Comparison of ENCODE assay signal across 8 mouse cellular contexts in the genomic region with DNA sequence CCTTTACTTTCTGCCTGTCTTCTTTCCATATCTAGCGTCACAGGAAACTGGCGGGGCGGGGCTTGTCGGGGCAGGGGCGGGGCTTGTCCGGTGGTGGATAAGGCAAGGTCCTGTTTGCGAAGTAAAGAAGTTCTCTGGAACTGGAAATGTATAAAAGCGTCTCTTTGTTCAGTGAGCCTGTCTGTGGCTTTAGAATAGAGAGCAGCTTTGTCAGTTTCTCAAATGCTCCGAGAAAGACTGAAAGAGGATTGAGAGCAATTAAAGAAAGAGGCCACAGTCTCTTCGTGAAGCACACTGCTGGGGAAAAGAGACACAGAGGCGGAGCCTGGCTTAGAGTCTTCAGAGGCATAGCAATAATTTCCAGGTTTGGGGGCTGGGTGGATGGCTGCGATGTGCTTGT. TPM values are rescaled to one million over a fixed set of nuclear protein-coding genes. Genes with fewer than 3 reads are reported as not detected.
DNase-seq lines count a peak whose midpoint lies in the region; ATAC-seq lines count a peak whose summit lies in the region.

No protein-coding gene starts in this region.

- H3K9me3 ChIP-seq in heart, embryonic 14.5 days (ENCODE audit: control insufficient read depth, low read length): no peaks in the 10 kb centered on the region
- no peaks in the 10 kb centered on the region for H3K9me3 ChIP-seq in intestine, embryonic 16.5 days (ENCODE audit: control insufficient read depth, low read length)
- no peaks in the 10 kb centered on the region for H3K9me3 ChIP-seq in midbrain, embryonic 14.5 days (ENCODE audit: control insufficient read depth, low read length)

- H3K9ac ChIP-seq in heart, embryonic 14.5 days (ENCODE audit: low read length): no peak overlapping the region
- H3K9ac ChIP-seq in intestine, embryonic 16.5 days (ENCODE audit: low read depth, low read length): no peak overlapping the region
- H3K9ac ChIP-seq in midbrain, embryonic 14.5 days (replicated peaks; ENCODE audit: low read length): no peak overlapping the region

- H3K27me3 ChIP-seq in heart, embryonic 14.5 days (ENCODE audit: control insufficient read depth, insufficient read depth, low read length): peaks cover 21% of the 10 kb centered on the region
- H3K27me3 ChIP-seq in intestine, embryonic 16.5 days (replicated peaks; ENCODE audit: control insufficient read depth, insufficient read depth, low read length): peaks cover 6% of the 10 kb centered on the region; the same call in 1 of the 2 replicates
- no peaks in the 10 kb centered on the region; the same call in 1 of the 2 replicates for H3K27me3 ChIP-seq in midbrain, embryonic 14.5 days (ENCODE audit: control insufficient read depth, insufficient read depth, low read length)

- peak overlapping the region; percentile 46 for H3K4me2 ChIP-seq in heart, embryonic 14.5 days (ENCODE audit: low read length)
- peak overlapping the region; percentile 37; the same call in 1 of the 2 replicates for H3K4me2 ChIP-seq in intestine, embryonic 16.5 days (ENCODE audit: low read depth, low read length)
- H3K4me2 ChIP-seq in midbrain, embryonic 14.5 days (ENCODE audit: low read length): 0 out of 2 replicates have a peak overlapping the region, but pooled peaks have one; percentile 13

- peaks cover 2 to 6% of the 10 kb centered on the region in 2 experiments; a peak in 3 of 4 replicates for H3K4me1 ChIP-seq in heart, embryonic 14.5 days (ENCODE audit: control insufficient read depth in 2 of 2, insufficient read depth in 2 of 2, low read length in 2 of 2)
- H3K4me1 ChIP-seq in brown adipose tissue, adult 24 weeks (ENCODE audit: control insufficient read depth, insufficient read depth, insufficient read length, low read length): no peaks in the 10 kb centered on the region
- H3K4me1 ChIP-seq in intestine, embryonic 16.5 days (ENCODE audit: control insufficient read depth, insufficient read depth, low read length): peaks cover 4% of the 10 kb centered on the region
- peaks cover 5% of the 10 kb centered on the region; the same call in 1 of the 2 replicates for H3K4me1 ChIP-seq in midbrain, embryonic 14.5 days (ENCODE audit: control insufficient read depth, insufficient read depth, low read length)

- 0 out of 4 replicates have a peak overlapping the region, but pooled peaks of 1 of the 2 experiments have one; percentile 45 for H3K27ac ChIP-seq in heart, embryonic 14.5 days (replicated peaks in 1 of 2; ENCODE audit: control insufficient read depth in 1 of 2, insufficient read depth in 1 of 2, low read depth in 2 of 2, low read length in 2 of 2)
- no peak overlapping the region for H3K27ac ChIP-seq in brown adipose tissue, adult 24 weeks (replicated peaks; ENCODE audit: low read depth, low read length)
- H3K27ac ChIP-seq in intestine, embryonic 16.5 days (ENCODE audit: low read length): no peak overlapping the region
- no peak overlapping the region for H3K27ac ChIP-seq in midbrain, embryonic 14.5 days (replicated peaks; ENCODE audit: low read depth, low read length)

- DNase-seq in heart, adult 9 months (ENCODE audit: low spot score in 2 of 2): no peak
- peak; percentile 6 to 40 for DNase-seq in CD8-positive naive resting alpha-beta T cell, adult 2 months (ENCODE audit: low read depth in 2 of 2, low spot score in 2 of 2)
- DNase-seq in midbrain, embryonic 14.5 days: no peak
- DNase-seq in cerebellum, adult 9-11 months: no peak
- DNase-seq in urinary bladder, adult 18-20 months (ENCODE audit: low spot score in 2 of 2): no peak

- WGBS in heart, embryonic 14.5 days: 22% methylated on average over 12 of the region's 12 CpGs
- whole genome bisulfite sequencing in intestine, embryonic 16.5 days: 23% methylated on average over 12 of the region's 12 CpGs
- 29% methylated on average over 12 of the region's 12 CpGs for WGBS in midbrain, embryonic 14.5 days

- ATAC-seq in heart, embryonic 14.5 days (ENCODE audit: insufficient number of reproducible peaks, insufficient read depth, low FRiP score, low read depth): no peak
- no peak for ATAC-seq in intestine, embryonic 16.5 days
- ATAC-seq in midbrain, embryonic 14.5 days (ENCODE audit: low FRiP score, low TSS enrichment): no peak

- no peak overlapping the region for H3K4me3 ChIP-seq in heart, embryonic 14.5 days (ENCODE audit: control insufficient read depth in 1 of 2, insufficient read depth in 1 of 2, low read depth in 1 of 2, low read length in 2 of 2)
- H3K4me3 ChIP-seq in brown adipose tissue, adult 24 weeks (ENCODE audit: insufficient read depth, low read depth, low read length): peak overlapping the region; percentile 35; the same call in 1 of the 2 replicates
- H3K4me3 ChIP-seq in intestine, embryonic 16.5 days (ENCODE audit: low read length): peak overlapping the region; percentile 34
- H3K4me3 ChIP-seq in midbrain, embryonic 14.5 days (replicated peaks; ENCODE audit: low read depth, low read length): no peak overlapping the region

- no peaks in the 10 kb centered on the region for H3K36me3 ChIP-seq in heart, embryonic 14.5 days (ENCODE audit: control insufficient read depth, insufficient read depth, low read length)
- H3K36me3 ChIP-seq in intestine, embryonic 16.5 days (ENCODE audit: control insufficient read depth, insufficient read depth, low read length): no peaks in the 10 kb centered on the region
- H3K36me3 ChIP-seq in midbrain, embryonic 14.5 days (ENCODE audit: control insufficient read depth, insufficient read depth, low read length): no peaks in the 10 kb centered on the region

RNA-seq across cellular contexts. Expression of a gene that starts 4.4 kb away (rescaled TPM):
- 39.0 and 41.1 TPM in 2 replicates for polyA plus RNA-seq in heart, embryonic 14.5 days (2014; fragmentation: Nextera tagmentation; extraction: Ambion mirVana)
- 14.5 and 21.2 TPM in 2 replicates for polyA plus RNA-seq in brown adipose tissue, adult 24 weeks (2012; ENCODE audit: insufficient read depth, insufficient read length, missing spikeins)
- polyA plus RNA-seq in intestine, embryonic 16.5 days (2015; fragmentation: Nextera tagmentation; extraction: Ambion mirVana): 45.1 and 49.2 TPM in 2 replicates
- polyA plus RNA-seq in midbrain, embryonic 14.5 days (2014; fragmentation: Nextera tagmentation; extraction: Ambion mirVana): 26.8 and 47.1 TPM in 2 replicates

RNA-seq across cellular contexts. Expression of a gene that starts 4.9 kb away (rescaled TPM):
- 0.05 TPM in 2 replicates for polyA plus RNA-seq in heart, embryonic 14.5 days (2014; fragmentation: Nextera tagmentation; extraction: Ambion mirVana)
- not detected in 2 replicates for polyA plus RNA-seq in brown adipose tissue, adult 24 weeks (2012; ENCODE audit: insufficient read depth, insufficient read length, missing spikeins)
- polyA plus RNA-seq in intestine, embryonic 16.5 days (2015; fragmentation: Nextera tagmentation; extraction: Ambion mirVana): 0.04 TPM in 1 of 2 replicates, not detected in the other
- 0.09 TPM in 1 of 2 replicates, not detected in the other for polyA plus RNA-seq in midbrain, embryonic 14.5 days (2014; fragmentation: Nextera tagmentation; extraction: Ambion mirVana)

Comparison
In these comparisons a context has a peak if more than half of its experiments do, and no peak if none do; other contexts are left out.
1. H3K4me3 ChIP-seq: peak in brown adipose tissue, adult 24 weeks (single experiment) and intestine, embryonic 16.5 days (single experiment); none in heart, embryonic 14.5 days (0 of 2) and midbrain, embryonic 14.5 days (single experiment).
2. DNase-seq: peak in CD8-positive naive resting alpha-beta T cell, adult 2 months (2 of 2); none in heart, adult 9 months (0 of 2), midbrain, embryonic 14.5 days (single experiment), cerebellum, adult 9-11 months (single experiment) and urinary bladder, adult 18-20 months (0 of 2).
3. Peak in every context shown above with its lines, with median percentiles within 50 percentile points of each other: H3K4me2 ChIP-seq.